Mouse (Mus musculus): ENCODE measurements around the gene Rpl7a. TPM values are rescaled to one million over a fixed set of nuclear protein-coding genes. Genes with fewer than 3 reads are reported as not detected.

The Rpl7a gene
- total RNA-seq, 2 experiments from 2014 or later = 415 to 419 TPM

- no peak for DNase-seq
Measured at GRCm38 (mm10) chr2:26914148-26914941, 3.8 kb downstream of the Rpl7a start.

- peak; percentile 71 for DNase-seq
Measured at GRCm38 (mm10) chr2:26915927-26916728, 5.6 kb downstream of the Rpl7a start, which contains the start of the genes Surf2 and Surf1. TSS of gene Surf2 (plus strand) at chr2:26916367. TSS of gene Surf1 (minus strand) at chr2:26916530.

- DNase-seq = no peak
Measured at GRCm38 (mm10) chr2:26916738-26917137, 6.2 kb downstream of the Rpl7a start.

GRCm38 (mm10) chr2:26919684-26920083, 9.1 kb downstream of the Rpl7a start:
- DNase-seq = no peak

- no peak for DNase-seq
Measured at GRCm38 (mm10) chr2:26920190-26920855, 9.8 kb downstream of the Rpl7a start.

GRCm38 (mm10) chr2:26921784-26922183, 11.2 kb downstream of the Rpl7a start:
- no peak for DNase-seq

GRCm38 (mm10) chr2:26927745-26928476, 17.3 kb downstream of the Rpl7a start:
- no peak for DNase-seq

GRCm38 (mm10) chr2:26930390-26930789, 19.8 kb downstream of the Rpl7a start:
- DNase-seq = peak; percentile 52

GRCm38 (mm10) chr2:26932473-26933303, 22.1 kb downstream of the Rpl7a start:
- DNase-seq = no peak

- DNase-seq = peak; percentile 94
Measured at GRCm38 (mm10) chr2:26933304-26934055, 22.9 kb downstream of the Rpl7a start, which contains the start of the genes Surf4 and Stkld1. TSS of gene Surf4 (minus strand) at chr2:26933928. TSS of gene Stkld1 (plus strand) at chr2:26934047.

GRCm38 (mm10) chr2:26935286-26935685, 24.7 kb downstream of the Rpl7a start:
- no peak for DNase-seq

GRCm38 (mm10) chr2:26936425-26936824, 25.9 kb downstream of the Rpl7a start:
- no peak for DNase-seq

GRCm38 (mm10) chr2:26941539-26941938, 31.0 kb downstream of the Rpl7a start:
- DNase-seq = no peak

GRCm38 (mm10) chr2:26943253-26943652, 32.7 kb downstream of the Rpl7a start:
- DNase-seq = no peak

GRCm38 (mm10) chr2:26950411-26950810, 39.8 kb downstream of the Rpl7a start:
- no peak for DNase-seq

- DNase-seq = no peak
Measured at GRCm38 (mm10) chr2:26951346-26951905, 40.9 kb downstream of the Rpl7a start.

GRCm38 (mm10) chr2:26952193-26952592, 41.6 kb downstream of the Rpl7a start:
- DNase-seq = no peak

GRCm38 (mm10) chr2:26952866-26953265, 42.3 kb downstream of the Rpl7a start:
- DNase-seq = no peak

- DNase-seq = no peak
Measured at GRCm38 (mm10) chr2:26954735-26955395, 44.3 kb downstream of the Rpl7a start.

All from gastrocnemius, postnatal 10 days (tissue).